Mouse (Mus musculus) left cerebral cortex, postnatal 14 days (tissue): ENCODE data around the gene Wnk3. TPM values are rescaled to one million over a fixed set of nuclear protein-coding genes. Genes with fewer than 3 reads are reported as not detected.
A peak's percentile ranks its signal among the peaks of the same experiment; 100 is the strongest.
"Not testable (repeated sequence)": the region's sequence is repeated elsewhere in the genome, so short reads cannot be mapped to it uniquely, and the experiment has no call there.

Source experiments
- DNase-seq, 2 experiments: peaks; one replicate each; pipeline ENCODE4 v3.0.0; 2021 to 2022; ENCODE audit warnings: low spot score in 2 of 2, mixed read lengths in 1 of 2
- intact Hi-C: fragments of 180-260 bp; cut with DNase I; formaldehyde crosslinking; loops from one replicate; pipeline ENCODE4 v1.15.1; 2025
- long read RNA-seq, 2 experiments: library from polyadenylated mRNA; stranded (forward); transcript quantifications; one replicate each; pipeline ENCODE4 v2.0.0; 2021
- total RNA-seq, 2 experiments: library from RNA; stranded (reverse); gene quantifications; 2 replicates each; pipeline ENCODE4 v1.2.3; 2021

The Wnk3 gene
- 10 to 100 TPM; 31.5 to 36.9 TPM for total RNA-seq
- long read RNA-seq, experiment 1, result 0 reads
- long read RNA-seq, experiment 2, result 0 reads

GRCm38 (mm10) chrX:151197778-151198177, at the start of gene Wnk3:
Gene Wnk3, plus strand, starts transcription at chrX:151198078.
- intact Hi-C loops, result no loop called here
- no peak for DNase-seq

- DNase-seq, result no peak
- intact Hi-C loops, result no loop called here
These were observed 39.5 kb upstream of the Wnk3 start for GRCm38 (mm10) chrX:151158414-151158813.

GRCm38 (mm10) chrX:151168438-151169131, 29.3 kb upstream of the Wnk3 start:
- intact Hi-C loops, result no loop called here
- peak; percentile 59 to 65 for DNase-seq

GRCm38 (mm10) chrX:151169261-151169961, 28.5 kb upstream of the Wnk3 start:
- DNase-seq, result peak; percentile 73 to 76
- intact Hi-C loops, result no loop called here

GRCm38 (mm10) chrX:151173134-151173533, 24.7 kb upstream of the Wnk3 start:
- intact Hi-C loops, DNase-seq: not testable (repeated sequence)

- intact Hi-C loops, result no loop called here
- no peak for DNase-seq
These were observed 100.5 kb downstream of the Wnk3 start for GRCm38 (mm10) chrX:151298329-151298728.

GRCm38 (mm10) chrX:151313732-151314131, 115.9 kb downstream of the Wnk3 start:
- intact Hi-C loops, result no loop called here
- DNase-seq, result no peak

GRCm38 (mm10) chrX:151333615-151334014, 135.7 kb downstream of the Wnk3 start:
- intact Hi-C loops, result no loop called here
- DNase-seq, result no peak

- DNase-seq, result no peak
- intact Hi-C loops, result no loop called here
These were observed 139.9 kb downstream of the Wnk3 start for GRCm38 (mm10) chrX:151337804-151338203.

GRCm38 (mm10) chrX:151343761-151344500, 146.1 kb downstream of the Wnk3 start, which contains the start of gene Fam120c:
Gene Fam120c, plus strand, starts transcription at chrX:151344175.
- peak; percentile 80 to 85 for DNase-seq
- intact Hi-C loops, result no loop called here

- intact Hi-C loops, result no loop called here
- DNase-seq, result peak; percentile 34 to 42
These were observed 146.7 kb downstream of the Wnk3 start for GRCm38 (mm10) chrX:151344501-151344984.

GRCm38 (mm10) chrX:151345333-151346125, 147.7 kb downstream of the Wnk3 start:
- intact Hi-C loops, result no loop called here
- DNase-seq, result peak in 1 of 2 experiments; percentile 11

- DNase-seq, result no peak
- intact Hi-C loops, result no loop called here
These were observed 149.4 kb downstream of the Wnk3 start for GRCm38 (mm10) chrX:151347278-151347677.

- DNase-seq, result peak in 1 of 2 experiments; percentile 5
- intact Hi-C loops, result no loop called here
These were observed 151.4 kb downstream of the Wnk3 start for GRCm38 (mm10) chrX:151349322-151349721.

Other genes starting within 250 kb of the Wnk3 start
- gene Gnl3l, start 180.8 kb upstream of the Wnk3 start, total RNA-seq, result 100 to 1,000 TPM; 206 to 207 TPM
- 10 to 100 TPM; 21.6 to 23.0 TPM for gene Fgd1, start 151.9 kb upstream of the Wnk3 start, total RNA-seq
- gene Tsr2, start 101.5 kb upstream of the Wnk3 start, total RNA-seq, result 10 to 100 TPM; 61.8 to 63.0 TPM
- 10 to 100 TPM; 43.4 to 44.6 TPM for gene Fam120c, start 146.1 kb downstream of the Wnk3 start, total RNA-seq